Mouse (Mus musculus) pancreas, adult 10 weeks (tissue): ENCODE measurements around the gene Adcy3. TPM values are rescaled to one million over a fixed set of nuclear protein-coding genes. Genes with fewer than 3 reads are reported as not detected.

Source experiments
- polyA plus RNA-seq: library from polyadenylated mRNA; stranded (reverse); fragments of 350-450 nt; fragmentation: Illumina TruSeq; extraction: RNeasy Lipid Tissue Mini Kit (QIAGEN cat#74804); gene quantifications from one replicate; pipeline ENCODE4 v1.2.3, GENCODE M21; 2015; ENCODE audit warnings: low read depth, low replicate concordance; ENCODE audit not compliant: insufficient read depth

The Adcy3 gene
- polyA plus RNA-seq = 2.3 TPM

DNA sequence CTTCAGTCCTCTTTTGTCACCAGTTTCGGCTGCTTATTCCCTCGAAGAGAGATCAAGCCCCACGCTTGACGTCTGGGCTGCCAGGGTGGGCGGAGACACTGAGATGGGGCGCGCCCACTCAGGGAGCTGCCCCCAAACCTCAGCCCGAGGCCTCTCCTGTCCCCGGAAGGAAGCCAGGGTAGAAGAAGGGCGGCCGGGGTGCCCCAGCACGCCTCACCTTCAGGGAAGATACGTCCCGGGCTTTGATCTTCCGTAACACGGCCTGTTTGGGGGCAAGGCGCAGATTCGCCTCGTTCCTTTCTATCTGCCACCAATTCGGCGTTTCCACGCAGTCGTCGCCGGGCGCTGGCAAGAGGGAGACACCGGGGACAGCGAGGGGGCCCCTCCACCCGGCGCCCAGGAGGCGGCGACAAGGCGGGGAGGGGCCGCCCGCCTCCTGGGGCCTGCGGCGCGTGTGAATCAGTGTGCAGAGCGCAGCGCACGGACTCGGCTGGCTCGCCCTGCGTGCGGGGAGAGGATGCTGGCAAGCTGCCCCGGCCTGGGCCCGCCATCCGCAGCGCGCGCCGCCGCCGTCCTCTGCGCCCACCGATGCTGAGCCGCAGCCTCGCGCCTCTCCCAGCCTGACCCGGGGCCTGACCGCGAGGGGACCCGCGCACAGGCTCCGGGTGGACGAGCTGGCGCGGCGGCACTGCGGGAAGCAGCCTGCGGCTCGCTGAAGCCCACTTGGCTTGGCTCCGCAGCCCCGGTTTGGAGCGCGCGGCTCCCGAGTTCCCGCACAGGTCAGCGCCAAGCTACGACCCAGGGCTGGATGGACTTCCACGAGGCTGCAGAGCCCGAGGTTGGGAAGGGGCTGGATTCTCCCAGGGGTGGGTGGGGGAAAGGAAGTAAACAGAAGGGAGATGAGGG, at the start of gene Adcy3:
Gene Adcy3, plus strand, starts transcription at position 163 of the 906 bp plus-strand sequence.

DNA sequence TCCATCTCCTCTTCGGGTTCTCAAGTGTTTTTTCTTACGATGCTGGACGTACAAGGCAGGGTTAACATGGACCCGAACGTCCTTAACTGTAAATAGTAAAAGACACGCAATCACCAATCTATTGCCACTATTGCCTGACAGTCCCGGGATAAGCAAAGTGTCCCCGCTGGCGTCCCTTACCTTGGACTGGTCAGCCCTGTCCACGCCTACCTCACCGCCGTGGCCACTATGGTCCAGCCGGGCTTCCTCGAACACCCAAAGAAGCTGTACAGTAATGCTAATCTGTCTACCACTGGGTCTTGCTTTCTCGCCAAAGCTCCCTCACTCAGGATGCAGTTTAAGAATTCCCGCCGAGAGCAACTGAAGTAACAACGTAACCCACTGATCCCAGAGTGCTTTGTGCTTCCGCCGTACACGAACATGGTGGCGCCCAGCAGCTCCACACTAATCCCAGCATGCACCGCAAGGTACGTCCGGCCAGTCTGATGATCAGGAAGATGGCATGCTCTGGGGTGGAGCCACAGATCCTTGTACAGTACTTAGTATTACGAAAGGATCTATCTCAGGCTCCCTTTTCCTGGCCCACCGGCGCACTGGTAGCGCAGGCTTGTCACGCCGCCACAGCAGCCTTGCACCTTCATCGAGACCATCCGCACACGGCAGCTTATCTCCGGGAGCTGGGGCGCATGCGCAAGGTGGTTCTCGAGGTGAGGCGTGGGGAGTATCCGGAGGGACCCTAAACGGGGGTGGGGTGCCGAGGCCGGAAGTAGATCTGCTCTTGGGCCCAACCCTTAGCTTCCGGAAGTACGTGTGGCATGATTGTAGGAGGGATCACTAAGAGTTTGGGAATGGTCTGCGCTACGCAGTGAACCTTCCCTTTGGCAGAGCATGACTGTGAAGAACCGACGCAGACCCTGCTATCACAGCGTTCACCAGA, 100.9 kb downstream of the Adcy3 start, which contains the start of the genes Ptrhd1 and Cenpo:
Gene Ptrhd1, plus strand, starts transcription at position 456 of the 937 bp plus-strand sequence.
Gene Cenpo, minus strand, starts transcription at position 723 of the 937 bp plus-strand sequence.

Other genes starting within 250 kb of the Adcy3 start
- not detected for gene Pomc, start 178.2 kb upstream of the Adcy3 start, polyA plus RNA-seq
- 2.5 TPM for gene Efr3b, start 94.2 kb upstream of the Adcy3 start, polyA plus RNA-seq
- gene Dnajc27, start 50.5 kb upstream of the Adcy3 start, polyA plus RNA-seq = 1.1 TPM
- gene Ptrhd1, start 100.9 kb downstream of the Adcy3 start, polyA plus RNA-seq = 0.81 TPM
- gene Cenpo, start 101.2 kb downstream of the Adcy3 start, polyA plus RNA-seq = 1.5 TPM